Mouse (Mus musculus) E14TG2a.4 (cell line): Measurements from ENCODE around the gene Timm23.

Experiments used
- CTCF ChIP-seq: conservative IDR thresholded peaks from 2 replicates; pipeline ENCODE4 v1.5.1; 2014; ENCODE audit warnings: low read length
- NANOG ChIP-seq: IDR thresholded peaks from 2 replicates; pipeline ENCODE4 v1.6.1; 2014; ENCODE audit warnings: borderline replicate concordance, low read length, mixed read lengths

- TF ChIP-seq CTCF (no peak), NANOG (no peak)
Observed at GRCm38 (mm10) chr14:32191926-32192325, 9.8 kb downstream of the Timm23 start.
